Mouse (Mus musculus): ENCODE data around the gene Msh2. TPM values are rescaled to one million over a fixed set of nuclear protein-coding genes. Genes with fewer than 3 reads are reported as not detected.

The Msh2 gene
- total RNA-seq, 2 experiments from 2014 or later = 12.1 to 13.1 TPM

DNA sequence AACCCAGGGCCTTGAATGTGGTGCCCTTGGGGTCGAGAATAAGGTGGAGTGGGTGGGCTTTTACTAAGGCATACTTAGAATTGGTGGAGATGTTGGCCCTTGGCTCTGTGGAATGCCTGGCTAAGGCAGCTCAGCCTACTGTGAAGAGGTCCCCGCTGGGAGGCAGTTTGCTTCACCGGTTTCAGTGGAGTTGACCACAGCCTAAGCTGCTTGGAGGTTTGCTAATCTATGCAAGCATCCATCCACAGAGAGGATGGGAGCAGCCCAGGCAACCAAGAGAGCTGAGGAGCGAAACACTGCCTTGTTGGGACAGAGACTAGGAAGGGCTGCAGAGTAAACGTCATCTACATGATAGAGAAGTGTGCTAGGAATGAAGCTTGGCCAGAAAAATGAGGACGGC, 24.7 kb downstream of the Msh2 start:
- intact Hi-C loops (cut with DNase I) = no loop called here
- no peak for DNase-seq

DNA sequence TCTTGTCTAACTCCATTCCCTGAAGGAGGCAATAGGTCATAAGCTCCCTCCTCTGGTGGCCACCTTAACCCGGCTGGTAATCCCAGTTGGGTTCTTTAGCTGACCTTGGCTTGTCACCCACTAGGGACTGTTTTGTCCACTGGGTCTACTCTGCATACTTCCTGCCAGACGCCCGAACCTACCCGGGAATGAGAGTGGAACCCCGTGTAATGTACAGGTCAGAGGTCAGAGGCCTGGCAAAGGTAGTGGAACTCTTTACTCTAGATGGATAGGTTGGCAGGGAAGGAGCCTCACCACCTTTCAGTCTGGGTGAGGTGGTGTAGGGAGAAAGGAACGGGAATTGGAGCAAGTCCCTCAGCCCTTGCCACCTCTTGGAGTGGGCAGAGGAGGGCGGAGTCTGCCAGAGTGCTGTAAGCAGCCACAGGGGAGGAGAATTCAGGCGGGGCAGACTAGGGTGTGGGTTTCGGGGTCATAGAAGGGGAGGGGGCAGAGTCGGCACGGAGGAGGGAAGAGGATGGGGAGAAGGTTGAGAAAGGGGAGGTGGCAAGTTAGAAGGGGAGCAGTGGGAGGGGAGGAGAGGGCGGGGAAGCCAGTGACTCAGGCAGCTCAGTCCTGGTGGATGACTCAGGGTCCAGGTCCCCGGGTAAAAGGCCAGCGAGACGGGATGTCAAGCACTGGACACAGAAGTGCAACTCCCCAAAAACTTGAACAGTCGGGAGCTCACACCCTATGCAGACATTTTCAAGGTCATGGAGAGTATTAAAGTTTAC, 27.1 kb downstream of the Msh2 start:
- intact Hi-C loops (cut with DNase I) = no loop called here
- no peak for DNase-seq

DNA sequence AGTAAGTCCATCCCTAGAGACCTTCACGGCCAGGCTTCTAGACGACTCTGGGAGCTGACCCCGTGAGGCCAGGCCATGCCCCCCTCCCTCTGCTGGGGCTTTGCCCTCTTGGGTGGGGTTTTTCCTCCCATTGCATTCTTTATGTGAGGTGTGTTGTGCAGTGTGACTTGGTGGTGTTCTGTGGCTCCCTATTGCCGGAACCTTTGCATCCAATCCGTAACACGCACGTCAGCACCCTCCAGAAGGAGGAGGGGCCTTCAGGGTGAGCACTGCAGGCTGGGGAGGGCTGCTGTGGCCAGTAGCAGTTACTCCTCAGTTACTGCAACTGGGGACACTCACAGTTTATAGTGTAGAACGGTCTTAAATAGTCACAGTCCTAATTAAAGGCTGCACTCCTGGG, 28.0 kb downstream of the Msh2 start:
- intact Hi-C loops (cut with DNase I) = no loop called here

DNA sequence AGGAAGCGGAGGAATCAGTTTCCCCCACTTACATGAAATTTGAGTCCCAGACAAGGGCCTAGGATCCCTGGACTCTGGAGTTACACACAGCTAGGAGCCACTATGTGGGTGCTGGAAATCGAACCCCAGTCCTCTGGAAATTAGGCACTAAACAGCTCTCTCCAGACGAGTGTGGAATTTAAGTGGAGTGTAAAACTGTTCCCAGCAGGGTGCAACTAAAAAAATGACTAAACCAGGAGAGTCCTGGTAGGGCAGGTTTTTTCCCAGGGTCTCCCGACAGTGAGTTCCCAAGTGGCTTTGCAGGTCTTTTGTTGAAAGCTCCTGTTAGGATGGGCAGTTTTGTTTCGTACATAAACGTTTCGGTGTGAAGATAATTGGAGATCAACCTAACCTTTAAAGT, 52.6 kb downstream of the Msh2 start:
- intact Hi-C loops (cut with DNase I) = no loop called here
- DNase-seq = no peak

More for the DNA sequence above, 28.0 kb downstream of the Msh2 start:
- DNase-seq = no peak

DNA sequence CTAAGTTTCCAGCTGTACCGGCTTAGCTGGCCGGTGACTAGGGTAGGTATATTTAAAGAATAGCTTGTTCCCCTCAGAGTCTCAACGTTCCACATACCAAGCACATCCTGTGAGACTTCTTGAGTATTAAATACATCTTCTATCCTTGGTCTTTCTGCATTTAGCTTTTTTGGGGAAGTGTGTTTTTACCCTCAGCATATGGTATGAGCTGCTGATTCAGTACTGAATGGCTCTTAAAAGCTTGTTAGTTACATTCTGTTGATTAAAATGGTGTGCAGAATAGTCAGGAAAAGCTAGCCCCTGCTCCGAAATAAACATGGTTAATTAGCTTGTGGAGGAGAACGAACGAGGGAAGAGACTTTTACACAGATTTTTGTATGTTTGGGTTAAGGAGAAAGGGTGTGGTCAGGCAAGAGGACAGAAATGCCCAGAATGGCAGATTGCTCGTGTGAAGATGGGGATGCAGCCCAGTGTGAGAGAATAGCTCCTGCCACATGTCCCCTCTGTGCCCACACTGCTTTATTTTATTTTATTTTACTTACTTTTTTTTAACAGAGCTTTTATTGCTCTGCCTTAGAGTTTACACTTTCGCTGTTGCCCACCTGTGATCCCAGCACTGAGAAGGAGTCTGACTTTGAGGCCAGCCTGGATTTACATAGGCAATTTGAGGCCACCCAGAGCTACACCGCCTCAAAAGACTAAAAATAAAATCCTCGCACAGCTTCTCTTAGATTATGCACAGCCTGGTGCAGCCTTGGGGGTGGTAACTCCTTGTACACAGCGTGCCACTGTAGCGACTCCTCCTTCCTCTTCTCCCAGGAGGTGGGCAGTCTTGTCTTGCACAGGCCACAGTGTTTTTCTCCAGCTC, 54.6 kb downstream of the Msh2 start:
- intact Hi-C loops (cut with DNase I) = no loop called here
- DNase-seq = no peak

DNA sequence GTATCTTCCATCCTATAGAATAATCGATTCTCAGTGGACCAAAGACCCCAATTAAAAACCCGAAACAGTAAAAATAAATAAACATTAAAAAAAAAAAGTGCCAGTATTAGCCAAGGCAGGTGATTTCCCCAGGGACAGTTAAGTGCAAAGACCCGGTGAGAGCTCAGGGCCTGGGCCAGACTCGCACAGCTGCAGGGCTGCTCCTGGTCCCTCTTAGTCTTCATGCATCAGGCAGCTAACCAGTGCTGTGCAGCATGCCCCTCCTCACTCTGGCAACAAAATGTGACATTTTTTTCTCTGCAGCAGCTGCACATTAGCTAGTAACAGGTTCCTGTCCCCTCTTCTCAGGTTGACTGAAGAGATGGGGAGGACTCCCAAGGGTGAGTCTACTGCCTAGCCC, 59.8 kb downstream of the Msh2 start:
- DNase-seq = no peak
- intact Hi-C loops (cut with DNase I) = no loop called here

DNA sequence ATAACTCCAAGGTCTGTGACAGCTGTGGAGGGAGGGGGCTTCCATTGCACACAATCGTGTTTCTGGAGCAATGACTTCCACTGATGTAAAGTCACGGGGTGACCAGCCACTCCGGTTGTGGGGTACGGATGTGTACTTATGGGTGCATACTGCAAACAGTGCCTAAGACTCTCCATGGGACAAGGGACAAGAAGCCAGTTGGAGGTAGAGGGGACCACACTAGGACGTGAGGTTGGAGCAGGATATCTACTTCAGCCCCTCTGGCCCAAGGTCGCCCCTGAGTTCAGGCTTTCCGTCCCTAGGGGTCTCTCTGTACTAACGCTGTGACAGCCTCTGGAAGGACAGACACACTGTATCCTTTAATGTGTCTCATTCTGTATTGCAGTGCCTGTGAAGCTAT, 62.3 kb downstream of the Msh2 start:
- intact Hi-C loops (cut with DNase I) = no loop called here
- no peak for DNase-seq

DNA sequence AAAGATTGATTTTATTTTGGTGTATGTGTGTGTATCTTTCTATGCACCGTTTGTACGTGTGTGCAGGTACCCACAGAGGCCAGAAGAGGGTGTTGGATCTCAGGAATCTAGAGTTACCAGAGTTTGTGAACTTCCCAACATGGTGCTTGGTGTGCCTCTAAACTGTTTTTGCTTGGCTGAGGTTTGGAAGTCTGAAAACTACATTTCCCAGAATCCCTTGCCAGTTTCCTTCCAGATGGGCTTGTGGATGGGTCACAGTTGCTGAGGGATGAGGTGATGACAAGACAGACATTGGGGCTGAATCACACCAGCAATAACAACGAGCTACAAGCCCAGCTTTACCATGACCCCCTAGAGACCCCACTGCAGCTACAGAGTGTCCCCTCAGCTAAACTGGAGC, 65.0 kb downstream of the Msh2 start:
- intact Hi-C loops (cut with DNase I) = no loop called here
- DNase-seq = no peak

DNA sequence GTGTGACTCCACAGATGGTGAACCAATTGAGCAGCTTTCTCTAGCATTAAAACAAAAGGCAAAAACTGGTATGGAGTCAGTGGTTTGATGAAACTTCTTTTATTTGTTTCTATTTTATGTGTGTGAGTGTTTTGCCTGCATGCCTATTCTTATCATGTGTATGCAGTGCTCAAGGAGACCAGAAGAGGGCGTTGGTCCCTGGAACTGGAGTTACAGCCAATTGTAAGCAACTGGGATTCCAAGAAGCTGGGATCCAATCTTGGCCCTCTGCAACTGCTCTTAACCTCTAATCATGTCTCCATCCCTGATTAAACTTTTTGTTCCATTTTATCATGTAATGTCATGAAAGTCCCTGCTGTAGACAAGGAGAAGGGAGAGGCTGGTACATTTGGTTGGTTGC, 67.7 kb downstream of the Msh2 start:
- DNase-seq = no peak
- intact Hi-C loops (cut with DNase I) = no loop called here

DNA sequence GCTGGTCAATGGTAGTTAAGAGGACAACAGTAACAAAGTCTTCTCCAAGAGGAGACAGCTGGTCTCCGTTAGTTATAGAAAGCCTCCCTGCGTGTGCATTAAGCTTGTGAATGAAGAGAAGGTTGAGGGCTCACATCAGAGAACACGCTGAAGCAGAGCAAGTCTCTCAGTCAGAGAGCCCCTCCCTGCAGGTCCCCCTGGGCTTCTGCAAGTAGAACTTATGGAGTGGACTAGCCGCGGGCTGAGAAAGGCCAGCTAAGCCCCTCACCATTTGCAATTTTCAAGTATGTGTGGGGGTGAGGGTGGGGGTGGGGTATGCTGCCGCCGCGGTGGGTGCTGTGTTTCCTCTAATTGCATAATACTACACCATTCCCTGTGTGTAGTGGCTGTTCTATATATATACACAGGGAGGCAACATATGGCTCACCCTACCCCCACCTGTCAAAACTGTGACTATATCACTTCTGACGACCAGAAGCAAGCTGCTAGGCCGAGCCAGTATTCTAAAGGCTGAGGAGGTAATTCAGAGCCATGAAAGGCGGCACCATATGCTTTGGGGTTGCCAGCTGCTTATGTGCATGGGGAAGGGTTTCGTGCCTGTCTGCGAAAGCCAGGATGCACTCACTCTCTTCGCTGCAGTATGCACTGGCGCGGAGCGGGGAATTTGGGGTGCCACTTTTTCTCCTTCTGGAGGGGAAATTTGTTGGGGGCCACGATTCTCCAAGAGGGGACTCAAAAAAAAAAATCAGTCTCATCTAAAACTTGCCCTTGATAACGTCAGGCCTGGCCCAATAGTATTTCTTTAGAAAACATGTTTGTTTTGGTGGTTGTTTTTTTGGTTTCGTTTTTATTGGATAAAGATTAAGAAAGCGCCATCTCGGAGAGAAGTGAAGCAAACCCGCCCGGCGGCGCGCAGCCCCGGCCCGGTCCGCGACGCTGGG, 73.1 kb downstream of the Msh2 start:
- intact Hi-C loops (cut with DNase I) = no loop called here
- DNase-seq = no peak

DNA sequence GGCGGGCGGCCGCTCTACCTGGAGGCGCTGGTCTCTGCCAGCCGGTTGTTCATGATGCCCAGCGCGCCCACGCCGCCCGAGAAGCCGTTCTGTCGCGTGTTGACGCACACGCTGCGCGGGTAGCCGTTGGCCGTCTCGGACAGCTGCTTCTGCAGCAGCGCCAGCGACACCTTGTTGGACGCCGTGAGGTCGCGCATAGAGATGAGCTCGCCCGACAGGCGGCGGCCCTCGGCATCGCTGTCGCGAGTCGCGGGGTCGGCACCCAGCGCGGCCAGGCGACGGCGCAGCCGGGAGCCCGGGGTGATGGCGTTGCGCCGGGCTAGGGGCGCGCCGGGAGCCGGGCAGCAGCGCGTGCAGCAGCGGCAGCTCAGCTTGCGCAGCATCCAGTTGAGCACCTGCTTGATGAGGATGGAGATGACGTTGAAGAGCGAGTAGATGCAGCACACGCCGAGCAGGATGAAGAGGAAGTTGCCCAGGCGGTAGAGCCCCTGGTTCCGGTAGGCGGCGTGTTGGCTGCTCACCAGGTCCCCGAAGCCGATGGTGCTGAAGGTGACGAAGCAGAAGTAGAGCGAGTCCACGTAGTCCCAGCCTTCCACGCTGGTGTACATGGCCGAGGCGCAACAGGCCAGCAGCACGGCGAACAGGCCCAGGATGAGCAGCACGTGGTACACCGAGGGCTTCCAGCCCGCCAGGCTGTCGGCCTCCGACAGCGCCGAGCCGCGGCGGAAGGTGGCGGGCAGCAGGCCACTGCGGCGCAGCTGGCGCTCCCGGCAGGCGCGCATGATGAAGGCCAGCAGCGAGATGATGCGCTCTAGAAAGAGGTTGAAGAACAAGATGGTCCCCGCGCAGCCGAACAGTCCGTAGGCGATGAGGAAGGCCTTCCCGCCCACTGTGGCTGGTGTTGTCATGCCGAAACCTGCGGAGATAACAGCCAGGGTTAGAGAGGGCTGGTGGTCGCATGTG, 74.1 kb downstream of the Msh2 start:
- intact Hi-C loops (cut with DNase I) = no loop called here
- DNase-seq = peak; percentile 19 to 33

DNA sequence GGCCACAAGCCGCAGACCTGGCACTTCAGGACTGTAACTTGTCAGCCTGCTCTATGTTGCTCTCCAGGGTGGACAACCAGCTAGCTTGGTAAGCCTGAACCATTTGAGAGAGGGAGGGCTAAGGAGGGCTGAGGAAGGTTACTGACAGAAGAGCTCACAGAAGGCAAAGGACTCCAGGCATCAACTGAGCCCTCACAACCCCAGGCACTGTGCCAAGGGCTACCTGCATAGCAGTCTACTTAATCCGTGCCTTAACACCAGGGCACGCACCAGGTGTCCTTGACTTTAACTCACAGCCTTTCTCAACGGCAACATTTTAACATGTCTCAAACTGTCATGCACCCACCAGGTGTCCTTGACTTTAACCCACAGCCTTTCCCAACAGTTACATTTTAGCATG, 88.2 kb downstream of the Msh2 start:
- intact Hi-C loops (cut with DNase I) = no loop called here
- DNase-seq = no peak

DNA sequence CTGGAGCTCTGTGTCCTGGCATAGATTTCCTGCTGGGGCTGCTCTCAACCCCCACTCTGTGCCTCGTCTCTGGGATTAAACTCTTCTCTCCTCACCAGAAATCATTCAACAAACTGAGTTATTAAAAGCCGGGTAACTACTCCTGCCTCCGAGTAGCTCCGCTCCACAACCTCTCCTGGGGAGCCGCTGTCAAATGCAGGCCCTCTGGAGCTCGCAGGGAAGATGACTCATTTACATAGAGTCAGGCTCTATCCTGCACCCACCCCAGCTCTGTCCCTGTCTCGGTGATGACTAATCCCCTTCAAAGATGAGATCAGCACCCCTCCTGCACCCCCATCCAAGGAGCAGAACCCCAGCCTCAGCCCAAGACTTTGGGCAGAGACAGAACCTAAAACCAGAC, 91.0 kb downstream of the Msh2 start:
- intact Hi-C loops (cut with DNase I) = no loop called here
- no peak for DNase-seq

DNA sequence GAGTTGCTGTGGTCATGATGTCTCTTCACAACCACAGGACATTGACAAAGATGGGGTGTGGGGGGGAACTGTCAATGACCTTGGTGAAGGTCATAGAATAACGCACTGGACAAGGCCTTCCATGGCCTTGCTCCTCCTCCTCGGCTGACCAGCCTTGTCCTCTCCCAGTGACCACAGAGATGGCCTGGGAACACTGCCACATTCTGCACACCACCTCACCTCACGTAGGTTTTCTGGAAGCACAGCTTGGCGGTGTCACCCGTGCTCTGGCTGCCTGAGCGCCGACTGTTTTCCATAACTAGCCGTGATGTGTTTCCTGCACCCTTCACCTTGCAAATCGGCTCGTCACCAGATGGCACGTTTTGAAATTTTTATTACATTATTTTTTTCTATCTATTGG, 92.9 kb downstream of the Msh2 start:
- intact Hi-C loops (cut with DNase I) = no loop called here
- no peak for DNase-seq

DNA sequence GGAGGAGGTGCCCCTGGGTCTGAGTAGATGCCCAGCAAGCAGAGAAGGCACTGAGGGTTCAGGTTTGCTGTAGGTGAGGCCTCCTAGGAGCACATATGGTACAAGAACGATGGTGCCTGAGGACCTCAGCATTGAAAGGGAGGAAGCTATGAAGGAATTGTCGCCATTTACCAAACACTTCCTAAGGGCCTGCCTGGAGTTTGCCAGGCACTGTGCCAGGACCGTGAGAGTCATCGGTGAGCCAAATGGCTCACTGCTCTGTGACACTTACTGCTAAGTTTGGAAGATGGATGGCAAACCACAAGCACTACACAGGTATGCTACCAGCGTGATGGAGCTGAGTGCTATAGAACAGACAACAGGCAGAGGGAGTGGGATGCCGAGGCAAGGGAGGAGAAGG, 94.8 kb downstream of the Msh2 start:
- intact Hi-C loops (cut with DNase I) = no loop called here
- DNase-seq = no peak

DNA sequence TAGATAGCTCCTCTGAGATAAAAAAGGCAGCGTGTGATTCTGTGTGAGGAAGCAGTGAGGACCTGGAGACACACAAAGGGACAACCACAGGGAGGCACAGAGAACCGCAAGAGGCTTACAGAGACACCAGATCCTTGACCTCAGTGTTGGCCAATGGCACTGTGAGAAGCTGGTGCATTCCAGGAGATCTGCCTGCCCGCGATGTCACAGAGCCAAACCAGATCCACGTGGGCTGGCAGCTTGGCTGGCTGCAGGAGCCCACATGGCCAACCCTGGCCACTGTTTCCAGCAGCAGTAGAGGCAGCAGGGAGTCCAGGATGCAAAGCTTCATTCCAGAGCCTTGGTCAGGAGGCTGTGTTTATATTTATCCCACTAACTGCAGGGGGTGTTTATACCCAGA, 98.6 kb downstream of the Msh2 start:
- intact Hi-C loops (cut with DNase I) = no loop called here
- DNase-seq = no peak

DNA sequence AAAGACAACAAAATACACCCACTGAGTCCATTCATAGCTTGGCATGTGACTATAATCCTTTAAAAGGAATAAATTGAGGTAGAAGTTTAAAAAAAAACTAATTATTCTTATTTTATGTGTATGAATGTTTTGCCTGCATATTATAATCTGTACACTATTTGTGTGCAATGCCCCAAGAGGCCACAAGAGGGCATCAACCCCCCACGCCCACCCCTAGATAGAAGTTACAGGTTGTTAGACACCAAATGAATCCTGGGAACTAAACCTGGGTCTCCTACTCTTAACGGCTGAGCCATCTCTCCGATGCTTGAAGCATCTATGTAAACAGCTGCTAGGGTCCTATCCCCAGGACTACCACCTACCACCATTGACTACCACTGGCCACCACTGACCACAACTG, 101.0 kb downstream of the Msh2 start:
- intact Hi-C loops (cut with DNase I) = no loop called here
- DNase-seq = no peak

Measured in heart, postnatal 14 days (tissue).